Mouse (Mus musculus): Measurements from ENCODE around the gene S1pr1. TPM values are rescaled to one million over a fixed set of nuclear protein-coding genes. Genes with fewer than 3 reads are reported as not detected.

S1pr1 gene
- polyA plus RNA-seq, 1 experiment from 2014 or later, result 10.3 TPM

GRCm38 (mm10) chr3:115715900-115716515, 1.1 kb upstream of the S1pr1 start:
- Histone ChIP-seq H3K4me3 (ENCODE audit: low read depth, low read length) (peak overlapping the region; percentile 57; the same call in 1 of the 2 replicates), H3K4me1 (ENCODE audit: insufficient read depth) (peaks cover 10% of the 10 kb centered on the region), H3K9me3 (ENCODE audit: low read length) (no peaks in the 10 kb centered on the region), H3K27ac (ENCODE audit: low read depth) (peak overlapping the region; percentile 75), H3K36me3 (replicated peaks; ENCODE audit: insufficient read depth, low read length) (peaks cover 10% of the 10 kb centered on the region), H3K9ac (replicated peaks) (peak overlapping the region; percentile 51), H3K4me2 (ENCODE audit: low read depth, low read length) (peak overlapping the region; percentile 93), H3K27me3 (ENCODE audit: insufficient read depth, low read length) (no peaks in the 10 kb centered on the region)
- 44% methylated on average over 3 of the region's 3 CpGs for WGBS (ENCODE audit: insufficient replicate concordance)
- DNase-seq (no peak), ATAC-seq (peak; percentile 53)
- TF ChIP-seq CTCF (IDR thresholded peaks at IDR 0.05; ENCODE audit: low read depth) (no peak), EP300 (IDR thresholded peaks at IDR 0.05; ENCODE audit: low read depth) (peak; percentile 81)

GRCm38 (mm10) chr3:115714049-115714435, 830 bp downstream of the S1pr1 start:
- 2% methylated on average over 5 of the region's 5 CpGs for WGBS (ENCODE audit: insufficient replicate concordance)
- Histone ChIP-seq H3K4me2 (ENCODE audit: low read depth, low read length) (peak overlapping the region; percentile 93), H3K9ac (replicated peaks) (peak overlapping the region; percentile 51), H3K27me3 (ENCODE audit: insufficient read depth, low read length) (no peaks in the 10 kb centered on the region), H3K36me3 (replicated peaks; ENCODE audit: insufficient read depth, low read length) (peaks cover 10% of the 10 kb centered on the region), H3K27ac (ENCODE audit: low read depth) (peak overlapping the region; percentile 75), H3K4me3 (ENCODE audit: low read depth, low read length) (peak overlapping the region; percentile 57), H3K9me3 (ENCODE audit: low read length) (no peaks in the 10 kb centered on the region), H3K4me1 (ENCODE audit: insufficient read depth) (peaks cover 10% of the 10 kb centered on the region)
- ATAC-seq (no peak), DNase-seq (no peak)
- TF ChIP-seq EP300 (IDR thresholded peaks at IDR 0.05; ENCODE audit: low read depth), result no peak
- no peak for TF ChIP-seq CTCF (IDR thresholded peaks at IDR 0.05; ENCODE audit: low read depth)

DNA sequence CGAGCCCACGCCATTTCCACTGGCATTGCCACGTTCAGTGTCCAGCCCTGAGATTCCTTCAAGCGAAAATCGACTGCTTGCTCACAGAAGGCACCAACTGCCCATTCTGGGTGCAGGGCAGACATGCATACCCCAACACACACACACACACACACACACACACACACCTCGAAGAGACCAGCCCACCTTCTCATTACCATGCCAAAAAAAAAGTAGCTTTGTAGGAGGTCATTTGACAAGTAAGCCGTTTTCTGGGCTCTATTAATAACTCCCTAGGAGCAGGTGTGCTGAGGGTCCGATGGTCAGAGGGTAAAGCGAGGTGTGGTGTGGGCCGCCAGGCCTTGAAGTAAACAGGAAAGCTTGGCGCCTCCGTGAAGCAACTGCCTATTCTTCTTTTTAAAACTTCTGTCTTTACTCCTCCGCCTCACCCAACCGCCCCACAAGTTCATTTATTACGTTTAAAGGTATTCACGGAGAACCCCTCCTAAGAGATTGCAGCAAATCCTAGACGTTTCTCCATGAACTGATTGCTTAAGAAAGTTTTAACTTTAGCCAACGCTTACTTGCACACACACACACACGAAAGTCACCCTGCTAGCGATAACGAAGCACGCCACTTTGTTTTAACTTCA, 1.3 kb downstream of the S1pr1 start:
- H3K27me3 ChIP-seq (ENCODE audit: insufficient read depth, low read length), result no peaks in the 10 kb centered on the region
- 7% methylated on average over 22 of the region's 22 CpGs for WGBS (ENCODE audit: insufficient replicate concordance)
- H3K4me3 ChIP-seq (ENCODE audit: low read depth, low read length), result peak overlapping the region; percentile 57
- H3K36me3 ChIP-seq (replicated peaks; ENCODE audit: insufficient read depth, low read length), result peaks cover 12% of the 10 kb centered on the region
- ATAC-seq, result no peak
- no peaks in the 10 kb centered on the region for H3K9me3 ChIP-seq (ENCODE audit: low read length)
- TF ChIP-seq EP300 (IDR thresholded peaks at IDR 0.05; ENCODE audit: low read depth) (no peak), CTCF (IDR thresholded peaks at IDR 0.05; ENCODE audit: low read depth) (no peak)
- peak overlapping the region; percentile 93 for H3K4me2 ChIP-seq (ENCODE audit: low read depth, low read length)
- peaks cover 10% of the 10 kb centered on the region for H3K4me1 ChIP-seq (ENCODE audit: insufficient read depth)
- peak overlapping the region; percentile 75 for H3K27ac ChIP-seq (ENCODE audit: low read depth)
- DNase-seq, result no peak
- H3K9ac ChIP-seq (replicated peaks), result peak overlapping the region; percentile 51

GRCm38 (mm10) chr3:115712808-115713200, 2.1 kb downstream of the S1pr1 start:
- Histone ChIP-seq H3K9me3 (ENCODE audit: low read length) (no peaks in the 10 kb centered on the region), H3K27ac (ENCODE audit: low read depth) (peak overlapping the region; percentile 75; the same call in 1 of the 2 replicates), H3K36me3 (replicated peaks; ENCODE audit: insufficient read depth, low read length) (peaks cover 13% of the 10 kb centered on the region), H3K4me2 (ENCODE audit: low read depth, low read length) (peak overlapping the region; percentile 93), H3K4me1 (ENCODE audit: insufficient read depth) (peaks cover 10% of the 10 kb centered on the region), H3K4me3 (ENCODE audit: low read depth, low read length) (peak overlapping the region; percentile 57), H3K9ac (replicated peaks) (0 out of 2 replicates have a peak overlapping the region, but pooled peaks have one; percentile 6), H3K27me3 (ENCODE audit: insufficient read depth, low read length) (no peaks in the 10 kb centered on the region)
- DNase-seq (peak; percentile 78), ATAC-seq (no peak)
- TF ChIP-seq EP300 (IDR thresholded peaks at IDR 0.05; ENCODE audit: low read depth) (no peak), CTCF (IDR thresholded peaks at IDR 0.05; ENCODE audit: low read depth) (peak; percentile 94)
- WGBS (ENCODE audit: insufficient replicate concordance), result 10% methylated on average over 9 of the region's 9 CpGs

GRCm38 (mm10) chr3:115711924-115712807, 2.7 kb downstream of the S1pr1 start:
- 83% methylated on average over 27 of the region's 27 CpGs for WGBS (ENCODE audit: insufficient replicate concordance)
- Histone ChIP-seq H3K27me3 (ENCODE audit: insufficient read depth, low read length) (no peaks in the 10 kb centered on the region), H3K9ac (replicated peaks) (0 out of 2 replicates have a peak overlapping the region, but pooled peaks have one; percentile 6), H3K9me3 (ENCODE audit: low read length) (no peaks in the 10 kb centered on the region), H3K27ac (ENCODE audit: low read depth) (no peak overlapping the region), H3K4me2 (ENCODE audit: low read depth, low read length) (peak overlapping the region; percentile 93), H3K4me3 (ENCODE audit: low read depth, low read length) (peak overlapping the region; percentile 57), H3K36me3 (replicated peaks; ENCODE audit: insufficient read depth, low read length) (peaks cover 13% of the 10 kb centered on the region), H3K4me1 (ENCODE audit: insufficient read depth) (peaks cover 10% of the 10 kb centered on the region)
- DNase-seq (no peak), ATAC-seq (no peak)
- TF ChIP-seq CTCF (IDR thresholded peaks at IDR 0.05; ENCODE audit: low read depth) (no peak), EP300 (IDR thresholded peaks at IDR 0.05; ENCODE audit: low read depth) (no peak)

DNA sequence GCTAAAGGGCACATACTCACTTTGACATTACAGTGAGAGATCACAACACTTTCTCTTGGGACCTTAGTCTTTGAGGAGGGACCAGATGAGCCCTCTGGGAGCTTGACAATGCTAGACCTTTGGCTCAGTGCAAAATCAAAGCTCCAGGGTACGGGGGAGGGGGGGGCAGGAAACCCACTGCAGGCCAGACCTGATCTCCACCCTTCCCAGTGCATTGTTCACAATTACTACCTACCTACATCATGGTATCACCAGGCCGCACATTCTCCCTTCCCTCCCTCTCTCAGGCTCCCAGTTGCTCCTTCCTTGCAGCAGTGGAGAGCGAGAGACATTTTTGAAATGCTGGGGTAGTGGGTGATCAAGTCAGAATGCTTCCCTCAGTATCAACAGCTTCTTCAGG, 3.5 kb downstream of the S1pr1 start:
- H3K4me3 ChIP-seq (ENCODE audit: low read depth, low read length), result no peak overlapping the region
- H3K9me3 ChIP-seq (ENCODE audit: low read length), result no peaks in the 10 kb centered on the region
- 71% methylated on average over 3 of the region's 3 CpGs for WGBS (ENCODE audit: insufficient replicate concordance)
- DNase-seq (no peak), ATAC-seq (no peak)
- no peaks in the 10 kb centered on the region for H3K27me3 ChIP-seq (ENCODE audit: insufficient read depth, low read length)
- no peak for TF ChIP-seq CTCF (IDR thresholded peaks at IDR 0.05; ENCODE audit: low read depth)
- TF ChIP-seq EP300 (IDR thresholded peaks at IDR 0.05; ENCODE audit: low read depth), result no peak
- peaks cover 13% of the 10 kb centered on the region for H3K36me3 ChIP-seq (replicated peaks; ENCODE audit: insufficient read depth, low read length)
- peak overlapping the region; percentile 38; the same call in 1 of the 2 replicates for H3K4me2 ChIP-seq (ENCODE audit: low read depth, low read length)
- H3K9ac ChIP-seq (replicated peaks), result no peak overlapping the region
- peaks cover 10% of the 10 kb centered on the region for H3K4me1 ChIP-seq (ENCODE audit: insufficient read depth)
- no peak overlapping the region for H3K27ac ChIP-seq (ENCODE audit: low read depth)
